Mouse (Mus musculus) limb, embryonic 15.5 days (tissue): Measurements from ENCODE around the gene Itfg2. TPM values are rescaled to one million over a fixed set of nuclear protein-coding genes. Genes with fewer than 3 reads are reported as not detected.

Source experiments
- ATAC-seq: fragments of 200-750 bp; cut with Nextera tagmentation; 2 replicates; pipeline ENCODE4 v1.8.0; 2017; ENCODE audit warnings: low read depth, moderate TSS enrichment; ENCODE audit not compliant: insufficient number of reproducible peaks, low FRiP score, low TSS enrichment
- H3K27ac ChIP-seq: fragments of 300-500 bp; sonication (generic); 2 replicates; pipeline ENCODE4 v1.5.1; 2015; ENCODE audit warnings: moderate library complexity, mild to moderate bottlenecking, inconsistent platforms
- H3K27me3 ChIP-seq: fragments of 300-500 bp; sonication (generic); 2 replicates; pipeline ENCODE4 v1.6.1; 2015; ENCODE audit warnings: inconsistent platforms
- H3K36me3 ChIP-seq: fragments of 300-500 bp; sonication (generic); 2 replicates; pipeline ENCODE4 v1.6.1; 2015; ENCODE audit warnings: inconsistent platforms
- H3K4me1 ChIP-seq: fragments of 300-500 bp; sonication (generic); 2 replicates; pipeline ENCODE4 v1.6.1; 2015; ENCODE audit warnings: inconsistent platforms
- H3K4me2 ChIP-seq: fragments of 300-500 bp; sonication (generic); 2 replicates; pipeline ENCODE4 v1.6.1; 2015; ENCODE audit warnings: mild to moderate bottlenecking, inconsistent platforms
- H3K4me3 ChIP-seq: fragments of 300-500 bp; sonication (generic); 2 replicates; pipeline ENCODE4 v1.5.1; 2015; ENCODE audit warnings: mild to moderate bottlenecking, inconsistent platforms
- H3K9ac ChIP-seq: fragments of 300-500 bp; sonication (generic); 2 replicates; pipeline ENCODE4 v1.6.1; 2015; ENCODE audit warnings: inconsistent platforms
- H3K9me3 ChIP-seq: fragments of 300-500 bp; sonication (generic); 2 replicates; pipeline ENCODE4 v1.6.1; 2016; ENCODE audit warnings: inconsistent platforms
- WGBS: fragments of 180-500 bp; shearing (Covaris S2); methylation state at CpG from one replicate; pipeline ENCODE4 v1.1.7; 2015; 5-methylcytosine and 5-hydroxymethylcytosine counted together
- polyA plus RNA-seq: library from polyadenylated mRNA; unstranded; fragments of >200 nt; fragmentation: Nextera tagmentation; extraction: Ambion mirVana; gene quantifications from 2 replicates; pipeline ENCODE4 v1.2.1, GENCODE M21; 2015

Itfg2 gene
- polyA plus RNA-seq, 1 experiment from 2014 or later: 31.0 TPM

DNA sequence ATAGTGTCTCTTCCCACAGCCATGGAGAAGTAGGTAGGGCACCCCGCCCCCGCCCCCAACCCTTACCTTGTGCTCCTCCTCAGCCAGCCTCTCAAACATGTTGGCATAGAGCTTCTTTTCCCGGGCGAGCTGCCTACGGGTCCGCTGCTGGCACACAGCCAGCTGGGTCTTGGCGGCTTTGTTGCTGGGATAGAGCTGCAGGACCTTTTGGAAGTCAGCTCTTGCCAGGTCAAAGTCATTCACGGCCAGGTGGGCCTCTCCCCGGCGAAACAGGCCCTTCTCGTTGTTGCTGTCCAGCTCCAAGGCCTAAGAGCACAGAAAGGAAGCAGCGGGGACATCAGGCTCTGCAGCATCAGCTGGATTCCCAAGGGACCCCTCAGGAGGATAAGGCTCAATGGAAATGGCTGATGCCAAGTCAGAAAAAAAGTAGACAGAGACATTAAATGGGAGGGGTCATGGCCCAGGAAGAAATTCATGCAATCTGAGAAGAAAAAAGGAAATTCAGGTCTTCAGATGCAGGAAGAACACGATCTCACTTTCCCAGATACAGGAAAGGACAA, 7.7 kb upstream of the Itfg2 start:
- no peak overlapping the region for H3K27ac ChIP-seq
- peaks cover 16% of the 10 kb centered on the region for H3K4me1 ChIP-seq
- no peaks in the 10 kb centered on the region for H3K9me3 ChIP-seq
- H3K4me3 ChIP-seq: no peak overlapping the region
- no peaks in the 10 kb centered on the region for H3K27me3 ChIP-seq
- H3K36me3 ChIP-seq: peaks cover 86% of the 10 kb centered on the region
- no peak overlapping the region for H3K9ac ChIP-seq
- 90% methylated on average over 13 of the region's 13 CpGs for WGBS
- no peak for ATAC-seq
- H3K4me2 ChIP-seq: no peak overlapping the region

DNA sequence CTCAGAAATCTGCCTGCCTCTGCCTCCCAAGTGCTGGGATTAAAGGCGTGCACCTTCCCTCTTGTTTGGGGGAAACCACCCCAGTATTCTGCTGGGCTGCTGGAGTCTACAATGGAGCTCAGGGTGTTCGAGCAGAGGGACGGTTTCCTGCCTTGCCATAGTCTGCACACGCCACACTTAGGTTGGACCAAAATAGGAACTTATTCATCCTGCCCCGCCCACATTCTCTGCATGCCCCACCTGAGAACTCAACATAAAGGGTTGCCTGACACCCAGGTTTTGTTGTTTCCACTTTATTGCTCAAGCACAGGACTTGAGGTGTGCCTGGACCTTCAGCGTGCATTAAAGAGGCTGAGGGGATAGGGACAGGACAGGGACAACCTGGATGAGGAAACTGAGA, 5.1 kb upstream of the Itfg2 start:
- Histone ChIP-seq H3K4me3 (no peak overlapping the region), H3K27ac (no peak overlapping the region), H3K36me3 (peaks cover 69% of the 10 kb centered on the region), H3K9me3 (no peaks in the 10 kb centered on the region), H3K27me3 (no peaks in the 10 kb centered on the region), H3K4me2 (no peak overlapping the region), H3K4me1 (peaks cover 3% of the 10 kb centered on the region; the same call in 1 of the 2 replicates), H3K9ac (no peak overlapping the region)
- 90% methylated on average over 6 of the region's 6 CpGs for WGBS
- ATAC-seq: peak; percentile 12; the same call in 1 of the 2 replicates

DNA sequence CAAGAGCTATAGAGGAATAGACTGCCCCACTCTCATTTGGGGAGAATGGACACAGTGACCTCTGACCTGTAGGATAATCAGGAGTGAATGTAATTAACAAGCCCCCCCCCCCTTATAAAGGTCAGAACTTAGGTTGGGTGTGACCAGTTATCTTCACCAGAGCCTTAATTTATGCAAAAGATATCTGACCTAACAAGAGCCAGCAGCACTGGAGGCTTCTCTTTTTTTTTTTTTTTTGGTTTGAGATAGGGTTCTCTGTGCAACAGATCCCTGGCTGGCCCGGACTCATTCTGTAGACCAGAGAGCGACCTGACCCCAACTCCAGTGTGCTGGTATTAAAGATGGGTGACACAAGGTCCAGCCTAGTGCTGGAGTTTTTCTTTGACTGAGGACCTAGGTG, 4.6 kb upstream of the Itfg2 start:
- 100% methylated on average over 2 of the region's 2 CpGs for WGBS
- Histone ChIP-seq H3K9ac (no peak overlapping the region), H3K9me3 (no peaks in the 10 kb centered on the region), H3K27me3 (no peaks in the 10 kb centered on the region), H3K27ac (no peak overlapping the region), H3K4me1 (peaks cover 3% of the 10 kb centered on the region; the same call in 1 of the 2 replicates), H3K4me3 (no peak overlapping the region), H3K4me2 (no peak overlapping the region), H3K36me3 (peaks cover 64% of the 10 kb centered on the region)
- no peak for ATAC-seq

DNA sequence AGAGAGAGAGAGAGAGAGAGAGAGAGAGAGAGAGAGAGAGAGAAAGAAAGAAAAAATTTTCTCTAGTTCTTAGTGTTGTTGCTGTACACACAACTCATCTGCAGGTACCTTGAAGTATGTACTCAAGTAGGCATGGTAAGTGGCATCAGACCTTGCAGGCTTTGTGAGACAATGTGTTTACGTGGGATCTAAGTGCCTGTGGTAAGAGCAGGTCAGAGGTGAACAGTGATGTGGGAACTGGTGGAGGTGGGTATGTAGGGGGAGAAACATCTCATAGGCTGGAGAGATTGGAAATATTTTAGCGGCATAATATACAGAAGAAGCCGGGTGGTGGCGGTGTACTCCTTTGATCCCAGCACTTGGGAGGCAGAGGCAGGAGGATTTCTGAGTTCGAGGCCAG, 2.8 kb upstream of the Itfg2 start:
- Histone ChIP-seq H3K27ac (no peak overlapping the region), H3K4me2 (no peak overlapping the region), H3K36me3 (peaks cover 47% of the 10 kb centered on the region), H3K9ac (no peak overlapping the region), H3K4me1 (peaks cover 6% of the 10 kb centered on the region; the same call in 1 of the 2 replicates), H3K27me3 (no peaks in the 10 kb centered on the region), H3K4me3 (no peak overlapping the region), H3K9me3 (no peaks in the 10 kb centered on the region)
- 94% methylated on average over 5 of the region's 5 CpGs for WGBS
- no peak for ATAC-seq

DNA sequence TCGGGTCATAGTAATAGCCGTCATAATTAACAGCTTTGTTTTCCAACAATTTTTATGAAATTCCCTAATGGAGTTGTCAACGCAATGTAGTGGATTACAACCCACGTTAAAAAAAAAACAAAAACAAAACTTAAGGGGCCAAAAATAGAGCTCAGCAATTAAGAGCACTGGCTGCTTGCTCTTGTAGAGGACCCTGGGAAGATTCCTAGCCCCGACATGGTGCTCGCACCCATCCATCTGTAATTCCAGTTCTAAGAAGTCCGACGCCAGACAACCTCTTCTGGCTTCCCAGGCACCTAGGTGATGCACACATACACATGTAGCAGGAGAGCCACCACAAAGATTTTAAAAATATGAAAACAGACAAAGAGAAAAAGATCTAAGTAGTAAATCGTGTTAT, 315 bp upstream of the Itfg2 start:
- WGBS: 19% methylated on average over 9 of the region's 9 CpGs
- Histone ChIP-seq H3K9me3 (no peaks in the 10 kb centered on the region), H3K4me1 (peaks cover 6% of the 10 kb centered on the region; the same call in 1 of the 2 replicates), H3K36me3 (peaks cover 28% of the 10 kb centered on the region), H3K27ac (peak overlapping the region; percentile 99), H3K4me2 (peak overlapping the region; percentile 51), H3K27me3 (no peaks in the 10 kb centered on the region), H3K9ac (peak overlapping the region; percentile 81; the same call in 1 of the 2 replicates), H3K4me3 (peak overlapping the region; percentile 64)
- ATAC-seq: no peak

DNA sequence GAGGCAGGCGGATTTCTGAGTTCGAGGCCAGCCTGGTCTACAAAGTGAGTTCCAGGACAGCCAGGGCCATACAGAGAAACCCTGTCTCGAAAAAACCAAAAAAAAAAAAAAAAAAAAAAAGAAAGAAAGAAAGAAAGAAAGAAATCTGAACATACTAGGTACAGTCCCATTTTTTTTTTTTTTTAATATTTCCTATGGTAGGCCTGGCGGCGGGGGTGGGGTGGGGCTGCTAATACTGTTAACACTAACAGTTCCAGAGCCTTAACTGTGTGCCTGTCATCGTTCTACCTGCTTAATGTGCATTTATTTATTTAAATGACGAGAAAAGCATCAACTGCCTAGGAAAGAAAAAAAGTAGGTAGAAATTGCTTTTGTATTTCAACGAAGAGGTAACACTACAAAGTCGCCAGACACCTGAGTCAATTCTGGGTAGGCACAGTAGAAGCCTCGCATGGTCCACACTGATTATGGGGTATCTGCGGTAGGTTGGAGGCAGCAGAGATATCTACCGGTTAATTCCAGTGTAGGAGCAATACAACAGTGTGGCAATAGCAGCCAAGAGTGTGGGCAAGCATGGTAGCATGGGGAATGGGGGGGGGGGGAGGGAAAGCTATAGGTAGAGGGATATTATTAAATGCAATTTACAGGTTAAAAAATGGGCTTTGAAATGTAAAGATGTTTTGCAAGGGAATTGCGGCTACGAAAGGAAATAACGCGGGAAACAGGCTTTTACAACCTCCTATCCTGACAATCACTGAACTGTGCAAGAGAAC, 1.0 kb downstream of the Itfg2 start:
- Histone ChIP-seq H3K4me2 (peak overlapping the region; percentile 51), H3K27me3 (no peaks in the 10 kb centered on the region), H3K9me3 (no peaks in the 10 kb centered on the region), H3K4me3 (peak overlapping the region; percentile 64), H3K36me3 (peaks cover 16% of the 10 kb centered on the region), H3K27ac (peak overlapping the region; percentile 99), H3K9ac (peak overlapping the region; percentile 81), H3K4me1 (peaks cover 6% of the 10 kb centered on the region; the same call in 1 of the 2 replicates)
- no peak for ATAC-seq
- 41% methylated on average over 16 of the region's 16 CpGs for WGBS

DNA sequence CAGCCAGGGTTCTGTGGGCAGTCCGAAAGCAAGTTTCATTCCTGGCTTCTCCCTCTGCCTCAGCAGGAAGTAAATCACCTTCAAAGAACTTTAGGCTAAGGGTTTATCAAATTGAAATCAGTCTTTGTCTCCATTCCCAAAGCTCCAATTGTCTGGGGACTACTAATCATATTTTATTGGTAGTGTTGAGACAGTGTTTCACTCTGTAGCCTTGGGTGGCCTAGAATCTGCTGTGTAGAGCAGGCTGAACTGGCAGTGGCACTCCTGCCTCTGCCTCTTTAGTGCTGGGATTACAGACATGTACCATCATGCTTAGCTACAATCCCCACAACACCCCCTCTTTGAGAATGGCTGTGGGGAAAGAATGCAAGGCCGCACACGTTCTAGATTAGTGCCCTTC, 3.3 kb downstream of the Itfg2 start:
- 83% methylated on average over 3 of the region's 3 CpGs for WGBS
- H3K27me3 ChIP-seq: no peaks in the 10 kb centered on the region
- no peak overlapping the region for H3K4me2 ChIP-seq
- H3K4me3 ChIP-seq: no peak overlapping the region
- peaks cover 12% of the 10 kb centered on the region; the same call in 1 of the 2 replicates for H3K36me3 ChIP-seq
- H3K4me1 ChIP-seq: peaks cover 6% of the 10 kb centered on the region; the same call in 1 of the 2 replicates
- no peak overlapping the region for H3K9ac ChIP-seq
- no peak for ATAC-seq
- no peaks in the 10 kb centered on the region for H3K9me3 ChIP-seq
- H3K27ac ChIP-seq: 0 out of 2 replicates have a peak overlapping the region, but pooled peaks have one; percentile 13

DNA sequence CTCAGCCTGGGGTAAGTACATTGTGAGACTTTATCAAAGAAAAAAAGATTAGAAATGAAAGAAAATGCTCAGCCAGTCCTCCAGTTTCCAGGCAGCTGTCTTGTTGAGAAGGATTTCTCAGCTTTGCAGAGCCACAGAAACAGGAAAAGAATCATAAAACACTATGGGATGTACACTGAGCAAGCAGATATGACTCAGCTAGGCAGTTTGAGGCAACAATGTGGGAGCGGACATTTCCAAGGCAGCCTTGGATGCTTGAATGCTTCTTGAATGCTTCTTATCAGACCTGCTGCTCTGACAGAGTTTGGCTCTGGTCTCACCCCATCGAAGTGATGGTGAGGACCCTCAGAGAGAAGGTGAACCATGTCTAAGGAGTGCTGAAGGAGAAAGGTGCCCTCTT, 3.7 kb downstream of the Itfg2 start:
- peaks cover 12% of the 10 kb centered on the region; the same call in 1 of the 2 replicates for H3K36me3 ChIP-seq
- no peak overlapping the region for H3K4me2 ChIP-seq
- H3K9ac ChIP-seq: no peak overlapping the region
- ATAC-seq: no peak
- 0 out of 2 replicates have a peak overlapping the region, but pooled peaks have one; percentile 13 for H3K27ac ChIP-seq
- H3K9me3 ChIP-seq: no peaks in the 10 kb centered on the region
- 93% methylated on average over 2 of the region's 2 CpGs for WGBS
- H3K27me3 ChIP-seq: no peaks in the 10 kb centered on the region
- peaks cover 6% of the 10 kb centered on the region; the same call in 1 of the 2 replicates for H3K4me1 ChIP-seq
- H3K4me3 ChIP-seq: no peak overlapping the region

DNA sequence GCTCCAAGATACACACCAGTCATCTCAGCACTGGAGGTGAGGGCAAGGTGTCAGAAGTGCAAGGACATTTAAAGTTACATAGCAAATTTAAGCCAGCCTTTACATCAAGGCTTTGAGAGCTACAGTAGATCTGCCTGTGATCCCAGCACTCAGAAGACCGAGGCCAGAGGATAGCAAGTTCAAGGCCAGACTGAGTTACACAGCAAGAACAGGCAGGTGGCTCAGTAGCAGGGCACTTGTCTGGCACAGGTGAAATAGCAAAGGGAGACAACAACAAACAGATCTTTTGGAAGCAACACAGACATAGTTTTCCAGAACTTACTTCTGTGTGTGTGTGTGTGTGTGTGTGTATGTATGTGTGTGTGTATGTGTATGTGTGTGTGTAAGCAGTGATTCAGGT, 6.7 kb downstream of the Itfg2 start:
- 86% methylated on average over 1 of the region's 1 CpGs for WGBS
- ATAC-seq: no peak

DNA sequence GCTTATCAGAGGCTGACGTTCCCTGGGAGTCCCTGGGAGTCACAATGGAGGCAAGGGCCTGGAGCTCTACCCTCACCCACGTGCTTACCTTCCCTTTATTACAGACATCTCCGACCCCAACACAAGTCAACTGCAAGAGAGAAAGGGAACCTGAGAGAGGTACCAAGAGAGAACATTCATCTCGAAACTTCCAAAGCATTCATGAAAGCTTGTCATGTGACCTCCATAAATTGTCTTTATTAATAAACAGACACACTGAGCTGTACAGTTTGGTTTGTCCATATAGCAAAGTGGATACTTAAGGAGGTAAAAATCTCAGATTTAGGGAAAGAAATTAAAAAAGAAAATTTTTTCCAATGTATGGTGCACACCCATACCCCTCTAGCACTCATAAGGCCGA, 8.6 kb downstream of the Itfg2 start:
- peaks cover 44% of the 10 kb centered on the region for H3K36me3 ChIP-seq
- no peak for ATAC-seq
- 85% methylated on average over 5 of the region's 5 CpGs for WGBS

More for the DNA sequence above, 6.7 kb downstream of the Itfg2 start:
- H3K9me3 ChIP-seq: no peaks in the 10 kb centered on the region
- no peak overlapping the region for H3K4me3 ChIP-seq
- no peaks in the 10 kb centered on the region for H3K27me3 ChIP-seq
- H3K36me3 ChIP-seq: peaks cover 25% of the 10 kb centered on the region
- H3K4me2 ChIP-seq: no peak overlapping the region
- no peak overlapping the region for H3K9ac ChIP-seq
- no peaks in the 10 kb centered on the region; the same call in 1 of the 2 replicates for H3K4me1 ChIP-seq
- H3K27ac ChIP-seq: no peak overlapping the region

DNA sequence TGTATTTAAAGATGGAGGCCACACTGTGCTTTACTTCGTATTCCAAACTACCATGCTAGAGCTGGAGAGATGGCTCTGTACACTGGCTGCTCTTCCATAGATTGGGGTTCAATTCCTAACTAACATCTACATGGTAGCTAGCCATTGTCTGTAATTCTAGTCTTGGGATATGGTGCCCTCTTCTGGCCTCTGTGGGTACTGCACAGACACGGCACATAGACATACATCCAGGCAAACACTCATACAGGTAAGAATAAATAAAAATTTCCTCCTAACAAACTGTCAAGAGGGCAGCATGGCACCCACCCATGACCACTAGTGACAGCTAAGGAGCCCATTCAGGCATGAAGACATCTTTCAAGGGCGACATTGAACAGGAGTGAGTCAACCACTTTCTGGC, 13.6 kb downstream of the Itfg2 start:
- Histone ChIP-seq H3K9me3 (no peaks in the 10 kb centered on the region), H3K4me2 (no peak overlapping the region), H3K4me1 (no peaks in the 10 kb centered on the region), H3K27me3 (no peaks in the 10 kb centered on the region), H3K27ac (no peak overlapping the region), H3K9ac (no peak overlapping the region), H3K36me3 (peaks cover 72% of the 10 kb centered on the region), H3K4me3 (no peak overlapping the region)
- no peak for ATAC-seq
- 20% methylated on average over 3 of the region's 3 CpGs for WGBS

More for the DNA sequence above, 8.6 kb downstream of the Itfg2 start:
- no peak overlapping the region for H3K27ac ChIP-seq
- no peaks in the 10 kb centered on the region for H3K9me3 ChIP-seq
- H3K4me2 ChIP-seq: no peak overlapping the region
- H3K27me3 ChIP-seq: no peaks in the 10 kb centered on the region
- no peaks in the 10 kb centered on the region; the same call in 1 of the 2 replicates for H3K4me1 ChIP-seq
- no peak overlapping the region for H3K9ac ChIP-seq
- H3K4me3 ChIP-seq: no peak overlapping the region

DNA sequence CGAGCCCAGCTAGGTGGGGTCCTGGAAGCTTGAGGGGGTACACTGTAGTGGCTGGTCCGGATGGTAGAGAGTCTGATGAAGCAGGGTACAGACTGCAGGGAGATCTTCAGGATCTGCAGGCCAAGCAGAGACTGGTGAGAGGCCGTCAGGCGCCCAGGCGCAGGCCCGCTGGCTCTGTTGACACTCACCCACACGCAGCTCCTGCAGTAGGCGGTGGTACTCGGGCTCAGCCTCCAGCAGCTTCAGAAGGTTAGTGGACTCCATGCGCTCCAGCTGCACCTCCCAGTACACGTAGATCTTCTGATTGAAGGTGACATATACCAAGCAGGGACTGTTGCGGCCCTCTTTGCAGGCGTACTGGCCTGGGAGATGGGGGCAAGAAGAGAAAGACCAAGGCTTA, 14.4 kb downstream of the Itfg2 start:
- ATAC-seq: no peak
- H3K4me1 ChIP-seq: no peaks in the 10 kb centered on the region
- H3K27me3 ChIP-seq: no peaks in the 10 kb centered on the region
- H3K36me3 ChIP-seq: peaks cover 71% of the 10 kb centered on the region
- no peak overlapping the region for H3K9ac ChIP-seq
- H3K27ac ChIP-seq: no peak overlapping the region
- no peak overlapping the region for H3K4me3 ChIP-seq
- no peak overlapping the region for H3K4me2 ChIP-seq
- 96% methylated on average over 13 of the region's 13 CpGs for WGBS
- no peaks in the 10 kb centered on the region for H3K9me3 ChIP-seq
